Mouse (Mus musculus): ENCODE results near the gene Doc2g.

GRCm38 (mm10) chr19:4051741-4052515 is 48.8 kb downstream of the Doc2g start:
- no peak for TF ChIP-seq POLR2A (IDR thresholded peaks at IDR 0.05; ENCODE audit: borderline replicate concordance, extremely low read depth, insufficient read depth, insufficient read length, poor library complexity, severe bottlenecking)
- TF ChIP-seq CTCF (IDR thresholded peaks at IDR 0.05; ENCODE audit: borderline replicate concordance, extremely low read depth, insufficient read depth, insufficient read length) = peak; percentile 84

All from brain, embryonic 14.5 days (tissue).